Mouse (Mus musculus) liver (tissue): ENCODE measurements around the gene Mif.
"Not testable (repeated sequence)": the region's sequence is repeated elsewhere in the genome, so short reads cannot be mapped to it uniquely, and the experiment has no call there.

ENCODE experiments used
- DNase-seq: peaks from one replicate; pipeline ENCODE4 v3.0.0-alpha.2; 2020; ENCODE audit warnings: mixed read lengths

Gene Mif

DNA sequence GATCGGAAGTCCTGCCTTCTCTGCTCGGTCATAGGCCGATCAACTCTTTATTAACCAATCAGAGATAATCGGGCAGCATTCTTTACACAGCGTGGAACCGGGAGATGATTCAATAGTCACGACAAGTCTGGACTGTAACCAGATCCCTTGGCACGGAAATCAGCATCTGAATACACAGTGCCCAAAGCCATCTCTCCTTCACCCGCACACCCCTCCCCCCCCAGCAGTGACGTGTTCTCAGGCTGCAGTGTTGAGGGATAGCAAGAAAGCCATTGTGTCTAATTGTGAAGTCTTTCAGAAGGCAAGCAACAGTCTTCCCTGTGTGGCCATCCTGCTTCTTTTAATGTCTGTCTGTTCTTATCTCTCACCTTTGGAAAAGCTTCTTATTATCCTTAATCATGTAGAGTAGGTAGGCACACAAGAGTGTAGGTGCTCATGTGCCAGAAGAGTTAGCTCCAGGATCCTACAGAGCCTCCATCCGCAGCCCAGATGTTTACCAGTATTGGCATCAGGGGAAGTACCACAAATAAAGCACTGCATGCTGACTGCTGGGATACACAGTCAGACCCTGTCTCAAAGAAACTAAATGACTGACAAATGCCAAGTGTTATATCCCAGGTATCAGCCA, 13.0 kb upstream of the Mif start:
- DNase-seq = peak; percentile 50

- DNase-seq = no peak
Measured at GRCm38 (mm10) chr10:75872025-75872914, 12.2 kb upstream of the Mif start.

DNA sequence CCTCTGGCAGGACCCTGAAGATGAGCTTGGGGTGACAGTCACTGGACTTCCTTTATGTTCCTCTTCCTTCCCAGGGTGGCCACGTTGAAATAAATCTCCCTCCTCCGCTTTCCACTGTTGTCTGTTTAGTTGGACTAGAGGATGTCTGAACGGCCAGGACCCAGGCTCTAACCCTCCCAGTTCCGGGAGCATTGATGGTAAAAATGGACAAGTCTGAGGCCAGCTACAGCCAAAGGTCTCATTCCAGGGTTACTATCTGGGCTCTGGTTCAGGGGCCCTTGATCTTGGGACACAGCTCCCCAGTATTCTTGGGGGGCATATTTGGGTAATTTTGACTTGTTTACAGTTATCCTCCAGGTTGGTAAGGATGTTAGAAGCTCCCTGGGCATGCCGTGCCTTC, 1.5 kb upstream of the Mif start:
- no peak for DNase-seq

DNA sequence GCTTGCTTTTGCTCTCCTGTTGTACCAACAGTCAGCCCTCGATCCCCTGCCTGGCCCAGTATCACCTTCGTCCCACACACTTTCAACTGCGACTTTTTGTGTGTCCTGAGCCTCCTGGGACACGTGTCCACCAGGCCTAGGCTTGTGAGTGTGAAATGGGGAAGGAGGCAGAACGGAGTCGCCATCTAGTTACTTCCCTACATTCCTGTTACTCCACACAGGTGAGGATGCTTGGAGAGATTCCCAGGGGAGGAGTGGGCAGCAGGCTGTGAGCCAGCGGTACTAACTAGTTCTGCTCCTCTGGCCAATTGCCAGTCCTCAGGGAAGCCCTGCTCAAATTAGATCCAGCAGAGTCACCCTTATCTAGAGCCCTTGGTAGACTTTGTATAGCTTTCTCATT, 706 bp upstream of the Mif start:
- DNase-seq = no peak

DNA sequence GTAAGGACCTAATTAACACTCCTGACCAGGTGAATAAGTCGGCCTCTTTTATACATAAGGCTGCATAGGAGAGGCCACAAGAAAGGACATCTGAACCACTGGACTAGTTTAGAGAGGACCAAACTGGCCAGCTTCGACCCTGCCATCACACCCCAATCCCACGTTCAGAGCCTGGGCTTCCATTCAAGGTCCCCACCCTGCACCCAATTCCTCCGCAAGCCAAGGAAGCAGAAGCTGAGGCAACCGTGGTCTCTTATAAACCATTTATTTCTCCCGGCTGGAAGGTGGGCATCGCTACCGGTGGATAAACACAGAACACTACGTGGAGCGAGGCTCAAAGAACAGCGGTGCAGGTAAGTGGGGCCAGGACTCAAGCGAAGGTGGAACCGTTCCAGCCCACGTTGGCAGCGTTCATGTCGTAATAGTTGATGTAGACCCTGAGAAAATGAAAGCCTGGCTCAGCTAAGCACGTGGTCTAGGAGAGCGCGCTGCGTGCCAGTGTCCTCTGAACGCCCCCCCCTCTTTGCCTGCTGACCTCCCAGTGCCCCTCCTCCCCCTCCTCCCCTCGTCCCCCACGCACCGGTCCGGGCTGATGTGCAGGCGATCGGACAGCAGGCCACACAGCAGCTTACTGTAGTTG, 813 bp downstream of the Mif start:
- peak; percentile 51 for DNase-seq

GRCm38 (mm10) chr10:75857598-75857997, 2.4 kb downstream of the Mif start:
- no peak for DNase-seq

DNA sequence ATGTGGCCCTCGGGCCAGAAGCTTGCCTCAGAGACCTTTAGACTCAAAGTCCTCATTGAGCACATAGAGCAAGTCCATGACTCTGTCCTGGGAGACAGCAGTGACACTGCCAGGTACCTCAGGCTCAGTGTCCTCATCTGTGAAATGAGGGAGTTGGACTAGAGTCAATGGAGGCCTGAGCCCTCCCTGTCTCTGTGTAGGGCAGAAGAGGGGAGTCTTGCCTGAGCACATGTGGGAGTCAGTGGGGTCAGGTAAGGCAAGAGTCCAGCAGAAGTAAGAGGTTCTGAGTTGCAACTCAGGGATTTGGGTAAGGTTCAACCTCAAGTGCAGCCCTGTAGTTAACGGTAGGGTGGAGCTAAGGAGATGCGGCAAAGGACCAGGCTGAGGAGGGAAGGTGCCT, 3.1 kb downstream of the Mif start:
- DNase-seq = no peak

GRCm38 (mm10) chr10:75856155-75856907, 3.7 kb downstream of the Mif start:
- no peak for DNase-seq

- DNase-seq = no peak
Measured at GRCm38 (mm10) chr10:75855416-75855981, 4.5 kb downstream of the Mif start.

GRCm38 (mm10) chr10:75854791-75855190, 5.2 kb downstream of the Mif start:
- no peak for DNase-seq

- no peak for DNase-seq
Measured at GRCm38 (mm10) chr10:75854096-75854495, 5.9 kb downstream of the Mif start.

- peak; percentile 85 for DNase-seq
Measured at GRCm38 (mm10) chr10:75853452-75853851, 6.6 kb downstream of the Mif start.

DNA sequence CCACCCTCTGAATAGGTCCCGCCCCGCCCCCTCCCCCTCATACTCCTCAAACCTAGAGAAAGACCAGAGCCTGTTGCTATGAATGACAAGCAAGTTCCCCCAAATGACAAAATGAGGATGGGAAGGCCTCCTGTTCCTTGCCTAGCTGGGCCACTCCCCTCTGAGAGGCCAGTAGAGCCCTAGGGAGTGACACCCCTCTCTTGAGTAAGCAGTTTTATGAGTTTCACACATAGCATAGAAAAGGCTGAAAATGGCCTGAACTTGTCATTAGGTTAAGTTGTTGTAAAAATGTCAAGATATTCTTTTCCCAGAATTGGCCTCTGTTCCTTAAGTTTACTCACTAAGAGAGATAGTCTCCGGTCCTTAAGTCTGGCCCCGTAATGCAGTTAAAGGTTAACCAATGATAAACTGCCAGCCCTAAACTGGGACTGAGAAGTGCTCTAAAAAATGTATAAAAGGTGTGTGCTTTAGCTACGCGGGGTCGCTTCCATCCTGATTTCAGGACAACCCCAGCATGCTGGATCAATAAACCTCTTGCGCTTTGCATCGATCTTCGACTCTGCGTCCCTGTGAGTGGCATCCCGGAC, 7.4 kb downstream of the Mif start:
- DNase-seq = no peak

DNA sequence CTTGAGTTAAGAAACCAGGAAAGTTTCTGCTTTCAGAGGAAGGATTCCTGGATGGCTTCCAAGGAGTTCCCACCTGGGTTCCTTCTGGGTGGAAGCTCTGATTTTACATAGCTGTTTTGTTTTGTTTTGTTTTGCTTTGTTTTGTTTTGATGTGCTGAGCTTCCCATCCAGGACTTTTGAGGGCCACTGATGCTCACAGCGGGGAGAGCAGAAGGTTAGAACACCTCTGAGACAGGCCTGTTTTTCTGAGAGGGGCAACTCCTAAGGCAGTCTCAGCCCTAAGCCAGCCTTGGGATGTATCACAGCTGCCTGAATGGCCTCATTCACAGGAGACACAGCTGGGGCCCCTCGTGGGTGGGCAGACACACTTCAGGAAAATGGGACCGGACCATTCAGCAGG, 8.4 kb downstream of the Mif start:
- DNase-seq = no peak

- no peak for DNase-seq
Measured at GRCm38 (mm10) chr10:75851076-75851475, 9.0 kb downstream of the Mif start.

DNA sequence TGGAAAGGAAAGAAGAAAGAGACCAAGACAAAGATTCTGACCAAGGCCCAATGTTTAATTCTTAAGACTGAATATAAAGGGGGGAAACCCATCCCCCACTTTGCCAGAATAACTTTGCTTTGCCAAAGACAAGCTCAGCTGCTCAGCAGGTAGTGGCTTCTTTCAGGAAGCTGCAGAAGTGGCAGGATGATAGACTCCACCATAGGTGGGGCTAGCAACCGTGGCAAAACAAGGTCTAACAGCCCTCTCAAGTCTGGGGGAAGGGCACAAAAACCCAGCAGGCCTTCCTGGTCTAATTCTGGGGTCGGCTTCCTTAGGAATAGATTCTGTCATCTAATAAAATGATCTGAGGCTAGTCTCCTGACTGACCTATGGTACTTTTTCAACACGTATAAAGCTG, 11.7 kb downstream of the Mif start:
- no peak for DNase-seq

DNA sequence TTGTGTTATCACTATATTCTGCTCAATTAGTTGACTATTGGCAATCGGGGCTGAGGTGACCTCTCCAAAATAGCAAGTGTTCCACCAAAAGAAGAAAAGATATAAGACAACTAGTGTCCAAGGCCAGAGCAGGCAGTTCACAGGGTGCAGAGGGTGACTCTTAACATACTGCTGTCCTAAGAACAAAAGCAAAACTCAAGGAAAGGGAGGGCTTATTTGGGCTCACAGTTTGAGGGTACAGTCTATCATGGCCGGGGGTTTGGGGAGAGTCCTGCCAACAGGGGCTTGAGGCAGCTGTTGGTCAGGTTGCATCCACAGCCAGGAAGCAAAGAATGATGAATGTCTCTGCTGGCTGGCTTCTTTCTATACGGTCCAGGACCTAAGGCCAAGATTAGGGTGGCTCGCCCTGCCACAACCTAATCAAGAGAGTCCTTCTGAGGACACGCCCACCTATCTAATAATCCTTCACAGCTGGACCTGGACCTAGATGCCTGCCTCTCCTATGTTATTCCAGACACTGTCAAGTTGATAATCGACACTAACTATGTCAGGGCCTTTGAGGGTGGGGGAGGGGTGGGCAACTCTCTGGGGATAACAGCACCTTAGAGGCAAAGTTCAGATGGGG, 14.6 kb downstream of the Mif start:
- peak; percentile 79 for DNase-seq

- DNase-seq = no peak
Measured at GRCm38 (mm10) chr10:75844800-75845199, 15.2 kb downstream of the Mif start.

DNA sequence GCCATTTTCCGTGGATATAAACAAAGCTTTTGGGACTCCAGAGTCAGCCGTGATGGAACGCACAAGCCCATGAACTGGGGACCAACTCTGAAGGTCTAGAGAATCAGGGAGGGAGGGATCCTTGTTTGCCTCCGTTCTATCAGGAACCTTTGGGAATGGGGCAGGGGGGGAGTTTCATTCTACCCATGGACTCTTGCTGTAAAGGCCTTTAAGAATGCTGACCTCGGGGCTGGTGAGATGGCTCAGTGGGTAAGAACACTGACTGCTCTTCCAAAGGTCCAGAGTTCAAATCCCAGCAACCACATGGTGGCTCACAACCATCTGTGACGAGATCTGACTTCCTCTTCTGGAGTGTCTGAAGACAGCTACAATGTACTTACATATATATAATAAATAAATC, 16.1 kb downstream of the Mif start:
- DNase-seq = not testable (repeated sequence)

DNA sequence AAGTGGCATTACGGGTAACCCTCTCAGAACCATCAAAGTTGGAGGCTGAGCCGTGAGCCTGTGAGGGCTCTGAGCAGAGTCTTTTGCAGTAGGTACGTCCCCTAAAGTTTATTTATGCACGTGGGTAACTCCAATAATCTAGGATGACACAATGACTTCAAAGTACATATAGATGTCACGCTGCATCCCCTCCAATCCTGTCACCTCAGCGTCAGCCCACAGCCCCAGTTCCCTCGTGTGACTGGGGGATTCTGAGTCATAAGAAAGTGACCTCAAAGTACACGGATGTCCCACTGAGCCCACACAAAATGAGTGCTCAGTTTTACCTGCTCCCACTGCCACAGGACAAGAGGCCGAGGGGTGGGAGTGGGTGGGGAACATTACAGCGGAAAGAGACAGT, 20.9 kb downstream of the Mif start:
- DNase-seq = no peak

DNA sequence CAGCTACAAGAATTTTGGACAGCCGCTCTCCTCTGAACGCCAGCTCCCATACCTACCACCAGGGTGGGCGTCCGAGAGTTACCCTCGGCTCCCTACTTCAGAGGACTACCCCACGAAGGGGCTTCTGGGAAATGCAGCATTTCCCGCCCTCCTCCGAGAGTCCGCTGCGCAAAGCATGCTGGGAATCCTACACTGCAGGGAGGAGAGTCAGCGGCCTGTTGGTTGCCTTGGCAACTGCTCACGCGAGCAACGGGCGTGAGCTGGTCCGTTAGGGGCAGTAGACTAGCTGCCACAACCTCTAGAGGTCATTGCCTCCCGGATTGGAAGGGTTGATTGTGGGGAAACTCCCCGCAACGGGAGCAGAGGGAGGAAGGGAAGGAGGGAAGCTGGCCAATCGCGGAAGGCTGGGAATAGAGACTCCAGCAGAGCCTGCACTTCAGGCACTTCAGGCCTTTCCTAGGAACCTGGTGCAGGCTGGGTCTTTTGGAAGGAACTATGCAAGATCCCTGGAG, 22.7 kb downstream of the Mif start, which contains the start of gene Gstt2:
Gene Gstt2, minus strand, starts transcription at position 177 of the 512 bp plus-strand sequence.
- DNase-seq = peak; percentile 95
